Mouse (Mus musculus): ENCODE results near the gene Cyren. TPM values are rescaled to one million over a fixed set of nuclear protein-coding genes. Genes with fewer than 3 reads are reported as not detected.

Gene Cyren
- 2.6 and 3.8 TPM in 2 replicates for total RNA-seq (2017)

DNA sequence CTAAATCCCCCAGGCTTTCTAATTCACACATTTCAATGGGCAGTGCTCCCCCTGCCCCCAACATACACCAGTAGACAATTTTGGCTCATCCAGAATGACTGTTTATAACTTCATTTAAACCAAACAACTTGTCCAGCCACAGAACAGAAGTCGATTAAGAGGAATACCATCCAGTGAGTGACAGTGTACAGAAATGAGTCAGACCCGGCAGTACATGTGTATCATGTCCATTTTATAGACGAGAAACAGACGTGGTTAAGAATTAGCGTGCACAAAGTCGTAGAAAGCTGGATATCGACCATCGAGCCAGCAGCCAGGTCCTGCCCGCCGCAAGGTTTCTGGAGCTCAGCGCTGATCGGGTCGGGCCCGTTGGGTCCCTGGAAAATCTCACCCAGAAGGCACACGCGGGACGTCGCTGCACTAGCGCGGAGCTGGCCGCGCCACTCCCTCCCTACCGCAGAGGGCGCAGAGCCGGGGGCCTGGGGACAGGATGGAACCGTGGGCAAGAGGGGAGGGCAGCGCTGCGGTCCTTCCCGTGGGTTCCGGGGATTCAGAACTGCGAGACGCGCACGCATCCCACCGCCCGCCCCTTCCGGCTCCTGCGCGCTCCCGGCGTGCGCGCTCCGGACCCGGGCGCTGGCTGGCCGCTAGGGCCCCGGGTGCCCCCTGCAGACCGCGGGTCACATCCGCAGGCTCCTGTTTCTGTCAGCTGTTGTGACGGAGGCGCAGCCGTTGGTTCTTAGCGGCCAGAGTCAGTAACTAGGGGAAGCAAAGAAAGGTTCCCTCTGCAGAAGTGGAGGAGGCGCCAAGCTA lies at the start of gene Cyren:
TSS of gene Cyren (minus strand) at position 552 of the 813 bp plus-strand sequence.
- peak; percentile 66 to 73 for ATAC-seq (replicated peaks in 1 of 2; ENCODE audit: insufficient read depth in 1 of 2, low FRiP score in 2 of 2, low TSS enrichment in 1 of 2, low read depth in 1 of 2, poor library complexity in 2 of 2, severe bottlenecking in 2 of 2)

DNA sequence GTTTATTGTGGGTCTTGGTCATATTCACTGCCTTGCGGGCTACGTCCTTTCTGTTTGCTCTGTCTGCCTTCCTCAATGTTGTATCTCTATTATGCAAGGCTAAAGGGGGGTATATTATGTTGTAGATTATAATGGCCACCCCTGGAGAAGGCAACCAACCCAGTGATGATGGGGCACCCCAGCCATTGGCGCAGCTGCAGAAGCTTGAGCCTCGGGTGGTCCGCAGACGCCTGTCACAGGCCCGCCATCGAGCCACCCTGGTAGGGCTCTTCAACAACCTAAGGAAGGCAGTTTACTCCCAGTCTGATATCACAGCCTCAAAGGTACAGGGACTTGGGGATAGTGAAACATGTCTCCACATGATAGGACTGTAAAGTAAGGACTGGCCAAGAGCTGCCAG lies 49.7 kb upstream of the Cyren start:
- ATAC-seq (replicated peaks in 1 of 2; ENCODE audit: insufficient read depth in 1 of 2, low FRiP score in 2 of 2, low TSS enrichment in 1 of 2, low read depth in 1 of 2, poor library complexity in 2 of 2, severe bottlenecking in 2 of 2), result no peak

DNA sequence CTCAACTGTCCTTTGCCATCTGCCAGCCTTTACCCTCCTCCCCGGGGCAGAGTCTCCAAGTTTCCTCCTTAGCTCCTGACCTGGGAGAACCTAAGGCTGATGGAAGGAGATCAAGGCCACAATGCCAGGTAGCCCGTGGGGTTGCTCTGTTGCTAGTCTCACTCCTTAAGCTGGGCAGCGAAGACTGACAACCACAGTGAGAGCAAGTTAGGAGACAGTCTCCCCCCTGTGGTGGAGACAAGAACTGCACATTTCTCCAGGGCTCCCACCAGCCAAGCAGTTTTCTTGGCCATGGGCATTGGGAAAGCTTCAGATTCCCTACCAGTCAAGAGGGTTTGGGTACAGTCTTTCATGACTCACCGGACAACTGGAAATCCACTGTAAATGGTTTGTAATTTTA lies 49.3 kb upstream of the Cyren start:
- peak; percentile 77 to 87 for ATAC-seq (replicated peaks in 1 of 2; ENCODE audit: insufficient read depth in 1 of 2, low FRiP score in 2 of 2, low TSS enrichment in 1 of 2, low read depth in 1 of 2, poor library complexity in 2 of 2, severe bottlenecking in 2 of 2)

DNA sequence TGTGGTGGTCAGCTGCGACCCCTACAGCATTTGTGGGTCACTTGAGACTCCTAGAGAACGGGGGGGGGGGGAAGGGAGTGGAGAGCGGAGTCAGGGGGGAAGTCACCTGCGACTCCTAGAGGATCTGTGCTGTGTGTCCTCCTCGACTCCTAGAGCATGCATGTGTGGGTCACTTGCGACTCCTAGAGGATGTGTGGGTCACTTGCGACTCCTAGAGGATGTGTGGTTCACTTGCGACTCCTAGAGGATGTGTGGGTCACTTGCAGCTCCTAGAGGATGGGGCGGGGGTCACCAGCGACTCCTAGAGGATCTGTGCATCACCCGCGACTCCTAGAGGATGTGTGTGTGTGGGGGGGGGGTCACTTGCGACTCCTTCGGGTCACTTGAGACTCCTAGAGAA lies 44.1 kb upstream of the Cyren start:
- ATAC-seq (replicated peaks in 1 of 2; ENCODE audit: insufficient read depth in 1 of 2, low FRiP score in 2 of 2, low TSS enrichment in 1 of 2, low read depth in 1 of 2, poor library complexity in 2 of 2, severe bottlenecking in 2 of 2), result peak; percentile 49 to 89

DNA sequence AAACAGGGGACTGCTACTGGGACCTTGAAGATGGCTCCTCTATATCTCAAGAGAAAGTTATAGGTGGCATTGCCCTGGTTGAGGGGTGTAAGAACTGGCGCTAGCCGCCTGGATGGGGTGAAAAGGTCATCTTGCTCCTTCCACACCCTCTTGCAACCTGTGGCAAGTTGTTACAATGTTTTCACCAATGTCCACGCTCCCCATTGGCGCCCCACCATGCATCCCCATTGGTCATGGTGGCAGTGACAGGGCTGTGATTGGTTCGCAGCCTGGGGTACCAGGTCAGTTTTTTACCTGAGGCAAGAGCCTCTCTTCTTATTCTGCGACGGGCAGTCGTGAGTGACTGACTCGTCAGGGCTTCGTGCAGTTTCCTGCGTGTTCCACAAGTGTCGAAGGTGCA lies 42.8 kb upstream of the Cyren start:
- ATAC-seq (replicated peaks in 1 of 2; ENCODE audit: insufficient read depth in 1 of 2, low FRiP score in 2 of 2, low TSS enrichment in 1 of 2, low read depth in 1 of 2, poor library complexity in 2 of 2, severe bottlenecking in 2 of 2), result no peak

DNA sequence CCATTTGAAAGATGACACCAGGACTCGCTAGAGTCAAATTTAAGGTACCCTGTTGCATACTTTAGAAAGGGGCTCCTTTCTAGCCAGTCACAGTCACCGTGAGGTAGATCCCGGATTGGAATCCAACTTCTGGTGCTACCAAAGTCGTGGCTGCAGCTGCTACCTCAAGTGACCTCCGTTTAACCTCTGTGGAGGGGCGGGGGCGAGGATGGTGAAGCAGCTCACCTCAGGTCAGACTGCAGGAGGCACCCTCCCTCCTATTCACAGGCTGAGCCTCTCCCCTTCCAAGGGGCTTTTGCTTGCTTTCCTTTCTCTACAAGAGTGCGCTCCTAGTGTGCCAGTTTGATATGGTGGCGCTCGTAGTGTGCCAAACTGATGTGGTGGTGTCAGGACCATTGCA lies 42.1 kb upstream of the Cyren start, which contains the start of gene Stra8:
TSS of gene Stra8 (plus strand) at position 208 of the 400 bp plus-strand sequence.
- no peak for ATAC-seq (replicated peaks in 1 of 2; ENCODE audit: insufficient read depth in 1 of 2, low FRiP score in 2 of 2, low TSS enrichment in 1 of 2, low read depth in 1 of 2, poor library complexity in 2 of 2, severe bottlenecking in 2 of 2)

DNA sequence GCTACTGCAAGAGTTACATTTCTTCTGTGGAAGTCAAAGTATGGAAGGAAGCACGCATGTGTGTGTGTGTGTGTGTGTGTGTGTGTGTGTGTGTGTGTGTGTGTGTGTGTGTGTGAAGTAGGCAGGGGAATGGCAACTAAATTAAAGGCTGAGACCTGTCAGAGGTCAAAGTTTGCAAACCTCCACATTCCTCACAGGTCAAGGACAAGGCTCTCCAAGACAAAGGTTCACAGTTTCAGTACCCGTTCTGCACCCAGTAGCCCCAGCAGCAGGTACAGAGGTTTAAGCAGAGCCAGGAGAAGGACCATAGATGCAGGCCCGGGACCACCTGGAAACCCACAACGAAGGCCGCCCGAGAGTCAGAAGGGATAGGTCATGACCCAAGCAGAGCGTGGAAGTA lies 41.3 kb upstream of the Cyren start:
- no peak for ATAC-seq (replicated peaks in 1 of 2; ENCODE audit: insufficient read depth in 1 of 2, low FRiP score in 2 of 2, low TSS enrichment in 1 of 2, low read depth in 1 of 2, poor library complexity in 2 of 2, severe bottlenecking in 2 of 2)

DNA sequence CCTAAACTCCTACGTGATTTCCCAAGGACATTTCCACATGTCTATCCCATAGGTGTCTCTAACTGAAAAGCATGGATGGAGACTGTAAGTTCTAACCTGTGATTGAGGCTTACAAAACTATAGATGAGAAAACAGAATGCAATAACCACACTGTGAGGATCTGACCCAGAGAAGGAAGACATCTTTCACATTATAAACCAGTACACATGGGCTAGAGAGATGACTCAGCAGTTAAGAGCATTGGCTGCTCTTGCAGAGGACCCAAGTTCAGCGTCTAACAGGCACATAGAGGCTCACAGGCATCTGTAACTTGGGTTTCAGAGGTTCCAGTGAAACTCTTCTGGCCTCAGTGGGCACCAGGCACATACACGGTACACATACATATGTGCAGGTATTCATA lies 36.6 kb upstream of the Cyren start:
- no peak for ATAC-seq (replicated peaks in 1 of 2; ENCODE audit: insufficient read depth in 1 of 2, low FRiP score in 2 of 2, low TSS enrichment in 1 of 2, low read depth in 1 of 2, poor library complexity in 2 of 2, severe bottlenecking in 2 of 2)

DNA sequence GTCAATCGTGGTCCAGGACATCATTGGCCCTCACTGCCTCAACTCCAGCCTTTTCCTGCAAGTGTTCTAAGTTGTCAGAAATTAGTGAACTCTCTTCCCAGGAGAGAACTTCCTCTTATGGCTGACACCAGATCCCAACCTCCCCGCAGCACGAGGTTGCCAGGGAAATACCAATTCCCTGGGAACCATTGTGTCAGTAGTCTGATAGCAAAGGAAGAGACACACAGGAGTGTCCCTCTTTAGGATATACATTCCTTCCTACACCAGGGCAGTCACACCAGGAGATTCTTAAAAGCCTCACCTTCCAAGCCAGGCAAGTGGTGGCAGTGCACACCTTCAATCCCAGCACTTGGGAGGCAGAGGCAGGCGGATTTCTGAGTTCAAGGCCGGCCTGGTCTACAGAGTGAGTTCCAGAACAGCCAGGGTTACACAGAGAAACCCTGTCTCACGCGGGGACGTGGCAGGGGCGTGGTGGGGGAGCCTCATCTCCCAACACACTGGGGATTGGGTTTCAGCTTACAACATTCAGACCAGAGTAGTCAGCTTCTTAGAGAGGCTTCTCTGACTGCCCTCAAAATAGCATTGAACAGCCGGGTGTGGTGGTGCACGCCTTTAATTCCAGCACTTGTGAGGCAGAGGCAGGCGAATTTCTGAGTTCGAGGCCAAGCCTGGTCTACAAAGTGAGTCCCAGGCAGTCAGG lies 35.6 kb upstream of the Cyren start:
- no peak for ATAC-seq (replicated peaks in 1 of 2; ENCODE audit: insufficient read depth in 1 of 2, low FRiP score in 2 of 2, low TSS enrichment in 1 of 2, low read depth in 1 of 2, poor library complexity in 2 of 2, severe bottlenecking in 2 of 2)

DNA sequence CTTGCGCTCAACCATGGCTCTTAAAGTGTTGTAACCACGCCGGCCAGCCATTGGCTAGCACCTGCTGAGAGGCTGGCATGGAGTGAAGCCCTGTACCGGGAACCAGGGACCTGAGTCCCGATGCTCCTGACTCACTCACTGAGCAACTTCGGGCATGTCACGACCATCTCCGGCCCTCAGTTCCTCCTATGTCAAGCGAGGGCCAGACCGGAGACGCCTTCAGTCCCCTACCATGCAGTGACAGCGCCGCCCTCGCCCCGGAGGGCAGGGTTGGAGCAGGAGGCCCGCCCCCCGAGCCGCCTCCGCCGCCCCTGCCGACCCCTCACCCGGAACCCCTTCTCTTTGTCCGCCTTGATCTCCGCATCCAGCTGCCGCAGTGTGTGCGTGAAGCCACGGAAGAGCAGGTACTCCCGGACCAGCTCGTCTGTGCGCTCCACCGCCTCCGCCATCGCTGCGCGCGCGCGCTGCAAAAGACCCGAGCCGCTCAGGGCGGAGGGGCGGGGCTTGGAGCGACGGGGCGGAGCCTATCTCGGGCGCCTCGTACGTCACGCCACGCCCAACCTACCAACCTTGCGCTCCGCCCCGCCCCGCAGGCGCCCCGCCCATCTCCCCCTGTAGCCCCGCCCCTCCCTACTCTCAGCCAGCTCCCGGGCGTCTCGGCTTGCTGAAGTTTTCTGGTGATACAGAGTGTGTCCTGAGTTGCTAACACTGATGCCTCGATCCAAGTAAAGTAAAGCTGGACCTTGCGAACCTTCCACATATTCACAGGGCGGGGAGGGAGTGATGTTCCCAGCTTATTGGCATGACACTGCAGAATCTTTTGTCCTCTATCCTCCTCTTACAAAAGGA lies 32.7 kb upstream of the Cyren start, which contains the start of gene Wdr91:
TSS of gene Wdr91 (minus strand) at position 506 of the 849 bp plus-strand sequence.
- ATAC-seq (replicated peaks in 1 of 2; ENCODE audit: insufficient read depth in 1 of 2, low FRiP score in 2 of 2, low TSS enrichment in 1 of 2, low read depth in 1 of 2, poor library complexity in 2 of 2, severe bottlenecking in 2 of 2), result peak; percentile 83 to 89

DNA sequence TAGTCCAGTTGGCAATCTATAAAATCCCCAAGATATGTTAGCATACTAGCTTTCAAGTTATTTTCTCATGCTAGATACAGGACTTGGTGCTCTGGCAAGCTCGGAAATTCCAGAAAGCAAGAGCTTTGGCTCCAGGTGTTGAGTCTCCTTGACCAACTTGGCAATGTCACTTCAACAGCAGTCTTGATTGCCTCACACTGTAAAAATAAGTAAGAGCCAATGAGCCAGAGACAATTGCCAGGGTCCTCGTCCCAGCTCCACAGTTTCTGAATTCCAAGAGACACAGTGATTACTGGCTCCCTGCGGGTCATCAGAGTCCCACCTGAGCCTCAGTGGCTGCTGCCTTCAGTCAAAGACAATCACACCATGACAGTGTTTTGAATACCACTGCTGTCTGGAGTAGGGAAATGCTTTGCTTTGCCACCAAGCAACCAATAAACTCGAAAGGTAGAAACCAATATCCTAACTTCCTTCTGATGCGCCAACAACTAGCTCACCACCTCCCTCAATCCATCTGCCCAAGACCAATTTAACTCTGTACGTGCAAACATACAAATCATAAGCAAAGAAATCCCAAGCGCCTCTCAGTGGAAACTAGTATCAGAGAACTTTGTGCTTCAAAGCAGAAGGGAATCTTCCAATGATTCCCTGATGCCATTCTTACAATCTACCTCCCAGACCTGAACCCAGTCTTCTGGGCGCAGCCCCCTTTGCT lies 31.9 kb upstream of the Cyren start:
- no peak for ATAC-seq (replicated peaks in 1 of 2; ENCODE audit: insufficient read depth in 1 of 2, low FRiP score in 2 of 2, low TSS enrichment in 1 of 2, low read depth in 1 of 2, poor library complexity in 2 of 2, severe bottlenecking in 2 of 2)

DNA sequence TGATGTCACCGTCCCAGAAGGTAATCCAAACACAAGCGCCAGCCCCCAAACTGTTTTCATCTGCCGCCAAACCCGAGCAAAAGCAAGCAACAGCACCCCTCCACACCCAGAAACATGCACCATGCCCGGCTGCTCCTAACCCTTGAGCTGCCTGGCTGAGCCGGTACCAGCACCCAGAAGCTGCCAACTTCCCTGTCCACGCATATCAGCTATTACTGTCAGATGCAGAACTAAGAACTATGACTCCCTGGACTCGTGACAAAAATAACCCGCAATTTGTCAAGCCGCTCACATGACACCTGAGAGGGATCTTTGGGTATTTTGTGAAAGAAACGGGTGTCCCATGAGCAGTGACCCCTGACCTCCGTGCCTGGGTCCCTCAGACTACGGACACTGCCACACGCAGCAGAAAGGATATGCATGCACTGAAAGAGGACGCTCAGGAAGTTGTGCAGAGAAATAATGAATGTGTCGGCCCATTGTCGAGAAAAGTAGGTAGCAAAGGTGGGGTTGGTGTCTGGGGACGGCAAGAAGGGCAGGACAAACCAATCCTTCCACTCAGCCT lies 29.9 kb upstream of the Cyren start:
- no peak for ATAC-seq (replicated peaks in 1 of 2; ENCODE audit: insufficient read depth in 1 of 2, low FRiP score in 2 of 2, low TSS enrichment in 1 of 2, low read depth in 1 of 2, poor library complexity in 2 of 2, severe bottlenecking in 2 of 2)

DNA sequence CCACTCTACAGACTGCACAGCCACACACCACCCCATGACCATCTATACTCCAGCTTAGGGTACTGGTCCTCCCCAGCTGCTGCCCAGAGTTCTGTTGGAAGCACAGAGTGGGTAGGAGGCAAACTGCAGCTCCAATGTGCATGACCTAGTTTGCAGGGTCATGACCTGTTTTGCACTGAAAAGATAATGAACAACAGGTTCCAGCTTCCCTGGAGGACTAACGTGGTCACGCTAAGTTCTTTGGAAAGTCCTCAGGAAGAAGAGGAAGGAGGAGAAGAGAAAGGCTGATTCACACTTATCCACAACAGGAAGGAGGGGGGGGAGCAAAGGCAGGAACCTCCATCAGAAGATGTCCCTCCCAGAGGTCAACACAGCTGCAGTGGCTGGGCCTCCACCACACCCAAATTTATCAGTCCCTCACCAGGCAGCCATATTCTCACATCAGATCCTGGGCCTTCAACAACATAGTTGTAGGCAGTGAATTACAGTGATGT lies 29.3 kb upstream of the Cyren start:
- ATAC-seq (replicated peaks in 1 of 2; ENCODE audit: insufficient read depth in 1 of 2, low FRiP score in 2 of 2, low TSS enrichment in 1 of 2, low read depth in 1 of 2, poor library complexity in 2 of 2, severe bottlenecking in 2 of 2), result no peak

DNA sequence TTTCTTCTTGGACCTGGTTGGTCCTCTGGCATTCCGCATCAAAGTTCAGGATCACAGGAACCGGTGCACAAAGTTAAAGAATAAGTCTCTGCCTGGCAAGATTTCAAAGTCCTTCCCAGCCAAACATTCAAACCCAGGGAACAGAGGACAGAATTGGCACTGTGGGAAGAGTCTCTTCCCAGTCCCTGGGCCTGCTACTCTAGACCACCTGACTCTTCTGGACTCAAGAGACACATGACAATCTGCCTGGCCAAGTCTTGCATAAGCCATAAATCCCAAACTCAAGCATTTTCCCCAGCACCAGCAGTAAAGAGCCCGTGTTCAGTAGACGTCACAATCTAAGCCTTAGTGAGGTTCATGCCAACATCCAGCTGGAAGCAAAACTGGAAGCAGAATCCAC lies 28.8 kb upstream of the Cyren start:
- ATAC-seq (replicated peaks in 1 of 2; ENCODE audit: insufficient read depth in 1 of 2, low FRiP score in 2 of 2, low TSS enrichment in 1 of 2, low read depth in 1 of 2, poor library complexity in 2 of 2, severe bottlenecking in 2 of 2), result no peak

DNA sequence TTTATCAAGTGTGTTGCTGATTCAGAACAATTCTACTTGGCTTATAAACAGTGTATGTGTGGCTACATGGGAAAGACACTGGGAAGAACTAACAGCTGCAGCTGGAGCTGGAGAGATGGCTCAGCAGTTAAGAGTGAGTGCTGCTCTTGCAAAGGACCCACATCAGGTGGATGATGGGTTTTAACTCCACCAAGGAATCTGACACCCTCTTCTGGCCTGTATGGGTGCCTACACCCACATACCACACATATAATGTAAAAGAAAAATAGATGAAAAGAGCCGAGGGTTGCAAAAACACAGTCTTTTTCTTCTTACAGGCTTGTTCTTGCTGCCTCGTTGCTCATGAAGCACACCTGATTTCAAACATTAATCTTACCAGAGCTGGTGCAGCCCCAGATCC lies 28.3 kb upstream of the Cyren start:
- no peak for ATAC-seq (replicated peaks in 1 of 2; ENCODE audit: insufficient read depth in 1 of 2, low FRiP score in 2 of 2, low TSS enrichment in 1 of 2, low read depth in 1 of 2, poor library complexity in 2 of 2, severe bottlenecking in 2 of 2)

DNA sequence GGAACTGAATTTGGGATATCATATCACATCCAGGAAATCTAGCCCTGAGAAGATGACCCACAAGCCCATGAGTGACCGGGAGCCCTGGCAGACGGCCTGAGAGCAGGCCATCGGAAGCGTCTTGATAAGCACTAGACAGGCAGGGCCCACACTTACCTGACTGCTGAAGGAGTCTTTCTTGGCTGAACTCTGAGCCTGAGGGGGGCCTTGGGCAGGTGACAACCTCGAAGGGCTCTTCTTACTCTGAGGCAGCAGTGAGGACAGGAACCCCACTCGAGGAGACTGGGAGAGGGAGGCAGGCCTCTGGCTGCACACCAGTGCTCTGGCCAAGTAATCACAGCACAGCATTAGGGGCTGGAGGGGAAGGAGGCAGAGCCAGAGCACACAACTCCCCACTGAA lies 26.5 kb upstream of the Cyren start:
- ATAC-seq (replicated peaks in 1 of 2; ENCODE audit: insufficient read depth in 1 of 2, low FRiP score in 2 of 2, low TSS enrichment in 1 of 2, low read depth in 1 of 2, poor library complexity in 2 of 2, severe bottlenecking in 2 of 2), result no peak

DNA sequence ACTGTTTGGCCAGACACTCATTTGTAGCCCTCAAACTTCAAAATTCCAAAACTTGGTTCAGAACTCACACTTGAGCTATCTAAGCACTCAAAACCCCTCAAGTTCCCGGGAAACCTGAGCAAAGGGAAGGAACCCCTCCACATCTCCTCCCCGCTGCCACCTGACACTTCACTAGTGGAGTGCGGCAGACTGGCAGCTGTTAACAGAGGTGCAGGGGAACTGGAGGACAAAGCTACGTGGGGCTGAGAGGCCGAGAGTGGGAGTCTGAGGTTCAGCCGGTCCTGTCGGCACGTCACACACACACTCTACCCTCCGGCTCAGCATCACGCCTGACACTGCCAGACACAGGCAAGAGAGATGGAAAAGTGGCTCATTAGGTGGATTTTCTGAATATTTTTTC lies 26.0 kb upstream of the Cyren start:
- ATAC-seq (replicated peaks in 1 of 2; ENCODE audit: insufficient read depth in 1 of 2, low FRiP score in 2 of 2, low TSS enrichment in 1 of 2, low read depth in 1 of 2, poor library complexity in 2 of 2, severe bottlenecking in 2 of 2), result no peak

All from hematopoietic stem cell, adult 5-6 weeks (primary cell).